In genomic region chr11:100352076-100352857, GRCm38 (mm10) we compare ENCODE assay signal across 9 mouse cellular contexts. TPM values are rescaled to one million over a fixed set of nuclear protein-coding genes. Genes with fewer than 3 reads are reported as not detected.
DNase-seq lines count a peak whose midpoint lies in the region; ATAC-seq and TF ChIP-seq lines count a peak whose summit lies in the region.
"Had no signal": no experiment of that assay in that cellular context is flagged by ENCODE, and none has a peak within 500 bp of the region (broad histone marks: within the 10 kb centered on the region; RNA-seq: fewer than 3 reads in every experiment).

No protein-coding gene starts in this region.

- DNase-seq in gastrocnemius, adult 2 months, result no peak
- DNase-seq in gastrocnemius, adult 8-10 months (ENCODE audit: low spot score in 2 of 2), result no peak
- DNase-seq in cerebellum, postnatal 25 days, result peak; percentile 57 to 70
- peak; percentile 51 to 63 for DNase-seq in left cerebral cortex, postnatal 25 days (ENCODE audit: low spot score in 2 of 2)
- DNase-seq in urinary bladder, postnatal 4 days (ENCODE audit: low spot score in 2 of 2), result no peak

- intact Hi-C loops in gastrocnemius, adult 2 months (cut with DNase I), result no loop called here
- intact Hi-C loops in left cerebral cortex, postnatal 25 days (cut with DNase I), result no loop called here

- H3K36me3 ChIP-seq in megakaryocyte, embryonic 14.5 days (replicated peaks; ENCODE audit: low read length), result no peaks in the 10 kb centered on the region

- peaks cover 30% of the 10 kb centered on the region for H3K4me1 ChIP-seq in megakaryocyte, embryonic 14.5 days

- no peak for ATAC-seq in megakaryocyte, adult 5-6 weeks (ENCODE audit: poor library complexity, severe bottlenecking)
- no peak for ATAC-seq in activated CD4-positive, CD25-positive, alpha-beta regulatory T cell, adult 4 months

- H3K4me3 ChIP-seq in gastrocnemius, adult 2 months, result no peak overlapping the region
- H3K4me3 ChIP-seq in megakaryocyte, embryonic 14.5 days (replicated peaks), result peak overlapping the region; percentile 35

- no peaks in the 10 kb centered on the region for H3K9me3 ChIP-seq in megakaryocyte, embryonic 14.5 days

- H3K27ac ChIP-seq in gastrocnemius, adult 2 months, result no peak overlapping the region

- peaks cover 93% of the 10 kb centered on the region for H3K27me3 ChIP-seq in megakaryocyte, embryonic 14.5 days (replicated peaks)

- peak; percentile 35 for TF ChIP-seq CTCF in gastrocnemius, adult 2 months (IDR thresholded peaks at IDR 0.05)

RNA-seq across cellular contexts. Expression of gene Hap1, which starts 3.7 kb away (rescaled TPM):
- total RNA-seq in gastrocnemius, adult 2 months (2021), result under 1 TPM in 1 of 2 experiments, not detected in 1; 0.14 TPM
- under 1 TPM in 2 of 4 experiments, not detected in 2; 0.16 TPM for total RNA-seq in gastrocnemius, adult 8-10 months (2022)
- polyA plus RNA-seq in megakaryocyte, embryonic 14.5 days (2012; ENCODE audit: insufficient read depth, low replicate concordance), result 0.06 TPM in 1 of 2 replicates, not detected in the other
- total RNA-seq in megakaryocyte, adult 5-6 weeks (2015), result not detected in 2 replicates
- not detected in 2 replicates for total RNA-seq in megakaryocyte, adult 5-6 weeks (2017)
- total RNA-seq in left cerebral cortex, postnatal 25 days (2021), result 100 to 1,000 TPM; 136 to 160 TPM
- under 1 TPM in 1 of 2 experiments, not detected in 1; 0.87 TPM for polyA plus RNA-seq in activated CD4-positive, CD25-positive, alpha-beta regulatory T cell, adult 4 months (2017; shearing (Covaris generic))

RNA-seq across cellular contexts. Expression of gene Gast, which starts 18.1 kb away (rescaled TPM):
- not detected for total RNA-seq in gastrocnemius, adult 2 months (2021)
- total RNA-seq in gastrocnemius, adult 8-10 months (2022), result not detected
- polyA plus RNA-seq in megakaryocyte, embryonic 14.5 days (2012; ENCODE audit: insufficient read depth, low replicate concordance), result not detected in 2 replicates
- not detected in 2 replicates for total RNA-seq in megakaryocyte, adult 5-6 weeks (2015)
- total RNA-seq in megakaryocyte, adult 5-6 weeks (2017), result not detected in 2 replicates
- total RNA-seq in left cerebral cortex, postnatal 25 days (2021), result not detected
- polyA plus RNA-seq in activated CD4-positive, CD25-positive, alpha-beta regulatory T cell, adult 4 months (2017; shearing (Covaris generic)), result not detected
- total RNA-seq: neutrophil, adult 5-6 weeks had no signal

RNA-seq across cellular contexts. Expression of gene Eif1, which starts 32.6 kb away (rescaled TPM):
- total RNA-seq in gastrocnemius, adult 2 months (2021), result 1,000 to 10,000 TPM; 1,442 to 1,567 TPM
- total RNA-seq in gastrocnemius, adult 8-10 months (2022), result 1,000 to 10,000 TPM; 1,612 to 1,857 (median 1,692) TPM
- 123 and 768 TPM in 2 replicates for polyA plus RNA-seq in megakaryocyte, embryonic 14.5 days (2012; ENCODE audit: insufficient read depth, low replicate concordance)
- total RNA-seq in megakaryocyte, adult 5-6 weeks (2015), result 1,372 and 1,486 TPM in 2 replicates
- 248 and 320 TPM in 2 replicates for total RNA-seq in megakaryocyte, adult 5-6 weeks (2017)
- 100 to 1,000 TPM; 820 to 888 TPM for total RNA-seq in left cerebral cortex, postnatal 25 days (2021)
- polyA plus RNA-seq in activated CD4-positive, CD25-positive, alpha-beta regulatory T cell, adult 4 months (2017; shearing (Covaris generic)), result 1,000 to 10,000 TPM; 1,765 to 2,357 TPM

RNA-seq across cellular contexts. Expression of gene Jup, which starts 45.3 kb away (rescaled TPM):
- total RNA-seq in gastrocnemius, adult 2 months (2021), result 100 to 1,000 TPM in 1 of 2 experiments, 10 to 100 TPM in 1; 68.6 to 104 TPM
- total RNA-seq in gastrocnemius, adult 8-10 months (2022), result 10 to 100 TPM; 52.8 to 86.6 (median 56.6) TPM
- polyA plus RNA-seq in megakaryocyte, embryonic 14.5 days (2012; ENCODE audit: insufficient read depth, low replicate concordance), result 6.4 and 9.4 TPM in 2 replicates
- total RNA-seq in megakaryocyte, adult 5-6 weeks (2015), result 3.5 and 3.9 TPM in 2 replicates
- total RNA-seq in megakaryocyte, adult 5-6 weeks (2017), result 1.5 and 5.1 TPM in 2 replicates
- total RNA-seq in left cerebral cortex, postnatal 25 days (2021), result 10 to 100 TPM; 44.2 to 45.4 TPM
- 1 to 10 TPM in 1 of 2 experiments, under 1 TPM in 1; 0.19 to 1.5 TPM for polyA plus RNA-seq in activated CD4-positive, CD25-positive, alpha-beta regulatory T cell, adult 4 months (2017; shearing (Covaris generic))

Comparison
In these comparisons a context has a peak if more than half of its experiments do, and no peak if none do; other contexts are left out.
1. DNase-seq: peak in cerebellum, postnatal 25 days (2 of 2) and left cerebral cortex, postnatal 25 days (2 of 2); none in gastrocnemius, adult 2 months (single experiment), gastrocnemius, adult 8-10 months (0 of 2) and urinary bladder, postnatal 4 days (0 of 2).
2. RNA of gene Hap1, which starts 3.7 kb away (total RNA-seq): 136 to 160 TPM in left cerebral cortex, postnatal 25 days; 0.14 TPM in gastrocnemius, adult 2 months, 0.16 TPM in gastrocnemius, adult 8-10 months and not detected in megakaryocyte, adult 5-6 weeks; every median in the first group is over 100 times any median in the second.